Mouse (Mus musculus) right cerebral cortex, postnatal 10 days (tissue): ENCODE results near the gene Mab21l1.

Experiments
- DNase-seq, 2 experiments: peaks; one replicate each; pipeline ENCODE4 v3.0.0; 2021; ENCODE audit warnings: low spot score in 2 of 2

Mab21l1 gene

DNA sequence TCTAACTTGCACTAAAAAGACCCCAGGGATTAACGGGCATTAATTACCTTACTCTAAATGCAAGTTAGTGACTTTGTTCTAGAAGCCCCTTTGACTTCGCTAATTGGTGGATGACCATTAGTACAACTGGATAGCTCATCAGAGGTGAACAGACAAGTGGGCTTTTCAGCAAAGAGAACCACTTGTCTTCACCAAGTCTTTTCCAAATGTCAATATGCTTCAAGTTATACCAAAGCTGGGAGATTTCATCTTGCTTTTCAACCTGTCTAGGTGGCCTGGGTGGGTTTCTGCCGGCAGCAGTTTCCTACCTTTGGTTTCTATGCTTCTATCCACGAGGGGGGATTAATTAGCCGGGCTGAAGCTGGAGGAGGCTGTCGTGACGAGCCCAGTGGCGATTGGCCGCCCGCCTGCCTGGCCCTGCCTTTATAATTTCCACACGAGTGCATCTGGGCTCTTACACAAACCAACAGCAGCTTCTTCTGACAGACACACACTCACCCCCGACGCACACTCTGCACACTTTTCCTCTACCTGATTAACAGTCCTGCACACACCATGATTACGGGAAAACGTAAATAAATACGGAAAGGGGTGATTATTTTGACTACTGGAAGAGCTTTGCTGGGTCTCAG, at the start of gene Mab21l1:
Gene Mab21l1 (plus strand): TSS at position 455 of the 632 bp plus-strand sequence.
- peak; percentile 53 to 56 for DNase-seq

DNA sequence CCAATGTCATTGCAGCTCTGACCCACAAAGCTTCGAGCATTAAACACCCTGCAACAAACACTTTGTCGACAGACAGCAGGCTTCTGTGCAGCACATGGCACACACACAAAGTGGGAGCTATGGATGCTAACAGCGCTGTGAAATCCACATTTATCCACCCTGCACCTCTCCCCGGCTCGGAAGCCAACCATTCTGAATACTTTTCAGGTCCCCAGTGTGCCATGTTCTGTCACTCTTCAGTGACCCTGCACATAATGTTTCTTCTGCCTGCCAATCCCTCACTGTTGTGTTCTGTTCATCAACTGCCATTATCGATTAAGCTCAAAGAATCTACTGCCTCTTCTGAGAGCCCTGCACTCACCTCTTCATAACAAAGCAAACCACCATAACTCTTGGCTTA, 48.6 kb upstream of the Mab21l1 start:
- DNase-seq: no peak

DNA sequence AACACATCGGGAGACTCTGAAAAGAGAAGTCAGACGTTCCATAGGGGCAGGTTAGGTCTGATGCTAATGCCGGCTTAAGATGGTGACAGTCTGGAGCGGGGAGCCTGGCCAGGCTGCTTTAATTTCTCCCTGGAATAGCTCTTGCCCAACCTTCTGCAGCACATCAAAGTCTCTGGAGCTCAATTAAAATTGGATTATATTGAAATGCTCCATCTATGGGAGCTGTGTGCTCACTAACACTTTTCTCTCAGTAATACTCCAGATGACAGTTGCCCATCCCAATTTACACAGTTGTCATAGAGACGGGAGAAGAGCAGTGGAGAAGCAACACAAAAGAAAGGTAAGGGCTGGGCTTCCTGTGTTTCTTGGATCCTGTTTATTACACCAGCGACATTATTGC, 40.9 kb upstream of the Mab21l1 start:
- DNase-seq: no peak

DNA sequence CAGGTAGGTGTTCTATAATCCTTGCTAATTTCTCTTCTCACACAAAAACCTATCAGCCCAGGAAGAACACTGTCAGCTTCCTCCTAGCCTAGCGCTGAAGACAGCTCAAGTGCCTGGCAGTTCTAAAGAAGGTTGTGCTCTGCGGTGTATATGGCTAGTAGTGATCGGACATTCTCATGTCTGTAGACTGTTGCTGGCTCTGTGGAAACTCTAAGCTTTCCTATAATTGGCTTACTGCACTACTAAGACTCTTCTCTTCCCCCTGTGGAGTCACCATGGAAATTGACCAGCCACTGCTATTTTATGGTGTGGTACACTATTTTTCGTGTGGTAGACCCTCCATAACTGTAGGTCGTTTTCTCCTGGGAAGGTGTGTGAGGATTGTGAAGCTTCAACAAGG, 40.1 kb upstream of the Mab21l1 start:
- no peak for DNase-seq

DNA sequence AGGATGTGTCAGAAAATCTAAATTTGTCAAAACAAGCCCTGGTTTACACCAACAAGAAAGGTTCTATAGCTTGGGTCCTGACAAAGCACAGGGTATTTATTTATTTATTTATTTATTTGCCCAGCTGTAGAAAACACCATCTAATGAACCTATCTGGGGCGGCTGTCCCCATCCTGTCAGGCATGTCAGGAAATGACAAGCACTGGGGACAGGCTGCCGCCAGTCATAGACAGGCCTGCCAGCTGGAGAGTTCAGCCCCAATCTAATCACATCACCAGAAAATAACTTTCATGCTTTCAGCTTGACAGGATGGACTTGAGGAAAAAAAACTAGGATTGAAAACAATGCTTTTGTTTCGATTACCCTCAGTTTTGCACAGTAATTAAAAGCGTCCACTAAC, 39.7 kb upstream of the Mab21l1 start:
- no peak for DNase-seq

DNA sequence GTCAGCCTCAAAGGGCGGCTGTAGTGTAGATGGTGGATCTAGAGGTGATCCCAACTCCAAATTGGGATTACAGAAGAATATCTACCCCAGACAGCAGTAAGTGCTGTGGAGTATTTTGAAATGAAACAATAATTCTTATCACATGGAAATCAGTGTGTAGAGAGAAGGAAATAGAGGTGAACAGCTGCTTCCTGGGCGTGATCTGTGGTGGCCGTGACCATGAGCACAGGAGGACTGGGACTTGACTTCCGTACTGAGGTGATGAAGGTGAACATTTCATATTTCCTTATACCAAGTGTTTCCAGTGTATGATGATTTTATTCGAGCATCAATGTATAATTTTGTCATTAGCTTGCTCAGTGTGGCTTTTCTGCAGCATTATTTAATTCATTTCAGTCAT, 38.4 kb upstream of the Mab21l1 start:
- DNase-seq: no peak

DNA sequence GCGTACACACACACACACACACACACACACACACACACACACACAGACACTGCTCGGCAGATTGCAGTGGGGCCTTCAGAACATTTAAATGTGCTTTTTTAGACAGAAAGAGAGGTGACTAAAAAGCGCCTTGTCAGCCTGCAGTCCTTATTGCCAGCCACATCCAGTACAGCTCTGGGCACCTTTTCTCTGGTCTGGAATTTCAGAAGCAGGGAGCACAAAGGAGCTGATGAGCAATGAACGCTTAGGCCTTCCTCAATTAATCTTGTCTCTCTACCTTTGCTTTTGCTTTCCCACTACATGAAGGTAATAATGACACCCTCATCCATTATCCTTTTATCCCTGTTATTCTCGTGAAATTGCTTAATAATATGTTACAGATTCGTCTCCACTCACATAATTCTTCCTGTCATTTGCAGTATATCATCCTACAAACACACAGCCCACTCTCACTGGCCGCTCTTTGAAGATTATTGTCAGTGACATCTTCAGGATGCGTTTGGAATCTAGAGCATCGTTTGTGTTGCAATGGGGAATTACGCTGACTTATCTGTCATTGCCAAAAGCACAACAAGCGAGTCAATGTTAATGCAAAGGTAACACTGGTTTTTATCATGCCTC, 31.8 kb upstream of the Mab21l1 start:
- DNase-seq: no peak

DNA sequence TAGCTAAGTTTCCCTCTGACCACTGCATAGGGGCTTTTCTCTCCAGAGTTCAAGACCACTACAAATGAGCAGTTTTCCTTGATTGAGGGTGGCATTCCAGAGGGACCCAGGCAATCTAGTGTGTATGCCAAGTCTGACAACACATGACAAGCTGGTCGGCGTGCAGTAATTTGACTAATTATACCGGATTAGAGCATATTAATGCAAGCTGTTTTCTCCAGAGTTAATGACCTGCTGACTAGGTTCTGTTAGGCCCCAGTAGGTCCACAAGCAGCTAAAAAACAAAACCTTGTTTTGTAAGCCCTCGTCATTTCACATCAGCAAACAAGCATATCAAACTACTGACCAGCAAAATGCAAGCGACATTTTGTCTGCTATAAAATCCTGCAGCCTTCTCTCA, 30.9 kb upstream of the Mab21l1 start:
- DNase-seq: no peak

DNA sequence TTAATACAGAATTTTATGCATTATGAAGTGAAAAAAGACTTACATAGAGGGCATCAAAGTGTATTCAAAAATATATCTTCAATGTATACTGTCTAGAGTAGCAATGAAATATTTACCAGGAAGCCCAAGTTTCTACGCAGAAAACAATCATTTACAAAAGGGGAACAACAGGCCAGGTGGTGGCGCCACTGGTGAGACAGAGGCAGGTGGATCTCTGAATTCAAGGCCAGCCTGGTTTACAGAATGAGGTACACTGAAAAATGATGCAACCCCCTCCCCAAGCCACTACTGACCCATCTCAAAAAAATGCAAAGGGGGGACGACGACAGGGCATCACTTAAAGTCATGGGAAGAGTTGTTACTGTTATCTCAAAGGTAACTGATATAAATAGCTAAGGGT, 29.8 kb upstream of the Mab21l1 start:
- peak in 1 of 2 experiments; percentile 21 for DNase-seq

DNA sequence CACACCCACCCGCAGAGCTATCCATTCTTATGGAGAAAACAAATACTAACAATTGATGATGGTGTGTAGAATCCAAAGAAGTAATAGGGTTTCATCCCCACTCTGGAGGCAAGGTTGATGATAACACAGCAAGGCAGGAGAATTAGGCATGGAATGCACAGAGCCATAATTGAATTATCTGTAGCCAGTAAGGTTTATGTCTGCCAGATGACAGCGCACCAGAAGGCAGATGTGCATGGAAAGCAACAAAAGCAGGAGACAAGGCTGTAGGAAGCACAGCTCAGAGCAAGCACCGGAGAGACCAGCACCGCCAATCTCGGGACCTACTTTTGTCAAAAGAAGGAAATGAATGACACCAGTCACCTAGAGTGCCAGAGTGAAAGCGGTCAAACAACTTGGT, 28.4 kb upstream of the Mab21l1 start:
- DNase-seq: no peak

DNA sequence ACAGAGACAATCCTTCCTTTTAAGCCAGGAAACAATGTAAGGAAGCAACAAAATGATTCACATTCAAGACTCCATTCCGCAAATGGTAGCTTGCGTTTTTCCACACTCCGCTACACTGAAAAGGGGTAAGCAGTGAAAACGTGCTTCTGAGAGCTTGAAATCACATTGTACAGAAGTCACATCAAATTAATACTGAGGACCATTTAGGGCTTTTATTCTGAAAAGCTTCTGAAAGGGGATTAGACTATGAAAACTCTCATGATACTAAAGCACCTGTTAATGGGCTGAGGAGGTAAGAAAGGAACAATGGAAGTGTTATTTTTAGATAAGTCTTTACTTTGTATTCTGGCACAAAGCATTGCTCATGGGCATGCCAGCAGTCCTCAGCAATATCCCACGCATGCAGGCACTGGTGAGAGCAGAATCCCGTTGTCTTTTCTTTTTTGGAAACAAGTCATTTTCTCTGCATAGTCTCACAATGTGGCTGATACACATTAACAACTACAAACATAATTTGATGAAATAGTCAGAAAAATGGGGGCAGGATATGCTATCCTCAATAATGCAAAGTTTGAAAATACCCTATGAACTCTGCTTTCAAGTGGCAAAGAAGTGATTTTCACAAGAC, 27.2 kb upstream of the Mab21l1 start:
- DNase-seq: no peak

DNA sequence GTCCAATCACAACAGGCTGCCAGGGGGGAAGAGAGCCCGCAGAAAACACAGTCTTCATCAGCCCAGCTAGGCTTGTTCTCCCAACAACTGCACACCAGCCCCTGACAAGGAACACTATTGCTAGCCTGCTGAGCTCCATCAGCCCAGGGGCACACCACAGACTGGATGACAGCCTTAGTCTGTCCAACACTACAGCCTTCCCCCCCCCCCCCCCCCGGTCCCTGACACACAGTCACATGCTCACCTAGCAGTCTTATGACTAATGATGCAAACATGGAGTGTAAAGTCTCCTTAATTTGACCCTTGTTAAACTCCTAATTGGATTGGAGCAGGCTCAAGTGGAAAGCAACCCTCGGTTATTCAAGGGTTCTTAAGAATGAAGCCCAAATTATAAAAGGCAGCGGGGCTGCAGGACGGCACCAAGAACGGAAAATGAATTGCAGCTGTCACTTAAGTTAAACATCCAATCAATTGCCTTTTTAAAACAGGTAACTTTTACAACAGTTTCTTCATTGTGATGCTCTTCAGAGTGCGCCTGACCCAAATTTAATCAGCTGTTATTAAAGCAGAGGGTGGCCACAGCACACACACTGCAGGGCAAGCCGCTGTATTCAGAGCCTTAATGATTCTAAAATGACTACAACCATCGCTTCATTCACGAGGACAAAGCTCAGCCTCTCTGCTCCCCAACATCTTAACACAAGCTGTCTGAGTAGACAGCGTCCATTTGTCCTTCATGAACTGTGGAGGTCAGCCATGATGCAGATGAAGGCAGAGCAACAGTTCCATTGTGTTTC, 26.3 kb upstream of the Mab21l1 start:
- no peak for DNase-seq

DNA sequence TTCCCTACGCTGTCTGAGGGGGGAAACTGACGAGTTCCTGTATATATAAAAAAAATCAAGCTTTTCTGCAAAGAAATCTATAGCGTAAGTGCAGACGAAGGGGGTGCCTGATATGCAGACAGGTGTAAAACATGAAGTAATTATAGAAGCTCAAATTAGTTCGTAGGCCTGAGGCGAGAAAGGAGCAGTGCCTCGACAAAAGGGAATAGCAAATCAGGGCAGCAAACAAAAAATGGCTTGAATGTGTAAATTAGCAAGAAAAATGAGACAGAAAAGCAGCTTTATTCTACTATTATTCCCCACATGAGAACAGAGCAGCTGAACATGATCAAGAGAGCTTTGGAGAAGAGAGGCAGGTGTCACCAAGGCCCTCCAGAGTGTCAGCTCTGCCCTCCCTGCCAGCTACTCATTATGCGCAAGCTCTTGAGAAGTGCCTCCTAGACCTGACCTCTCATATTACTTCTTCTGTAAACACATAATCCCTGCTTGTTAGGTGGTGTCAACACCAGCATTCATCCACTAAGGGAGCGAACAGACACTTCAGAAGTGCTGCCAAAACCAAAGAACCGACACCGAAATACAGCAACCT, 25.6 kb upstream of the Mab21l1 start:
- DNase-seq: no peak

DNA sequence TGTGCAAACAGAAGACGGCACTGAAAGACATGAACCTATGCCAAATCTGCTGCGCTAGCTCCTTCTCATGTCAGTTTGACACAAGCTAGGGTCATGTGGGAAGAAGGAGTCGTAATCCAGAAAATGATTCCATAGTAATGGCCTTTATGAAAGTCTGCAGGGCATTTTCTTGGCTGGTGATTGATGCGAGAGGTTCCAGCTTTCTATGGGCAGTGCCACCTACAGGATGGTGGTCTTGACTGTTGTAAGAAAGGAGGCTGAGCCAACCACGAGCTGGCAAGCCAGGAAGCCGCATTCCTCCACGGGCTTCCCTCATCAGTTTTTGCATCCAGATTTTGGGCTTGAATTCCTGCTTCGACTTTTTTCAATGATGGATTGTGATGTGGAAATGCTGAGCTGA, 24.0 kb upstream of the Mab21l1 start:
- no peak for DNase-seq

DNA sequence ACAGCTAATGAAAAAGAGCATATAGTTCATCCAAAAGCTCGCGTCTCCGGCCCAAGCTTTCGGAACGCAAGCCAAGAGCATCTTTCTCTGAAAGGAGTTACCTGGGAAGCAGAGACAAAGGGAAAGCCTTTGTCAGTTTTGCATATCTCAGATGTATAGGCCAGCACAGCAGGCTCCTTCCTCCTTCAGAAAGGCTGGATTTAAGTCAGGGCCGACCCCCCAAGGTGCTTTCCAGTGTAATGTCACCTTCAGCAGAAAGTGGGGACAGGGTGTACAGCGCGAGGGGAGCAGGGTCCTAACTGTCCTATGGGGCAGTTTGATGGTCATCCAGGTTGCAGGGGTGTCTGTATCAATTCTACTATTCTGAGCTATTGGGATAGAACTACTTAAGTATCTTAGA, 18.7 kb upstream of the Mab21l1 start:
- DNase-seq: peak in 1 of 2 experiments; percentile 11

DNA sequence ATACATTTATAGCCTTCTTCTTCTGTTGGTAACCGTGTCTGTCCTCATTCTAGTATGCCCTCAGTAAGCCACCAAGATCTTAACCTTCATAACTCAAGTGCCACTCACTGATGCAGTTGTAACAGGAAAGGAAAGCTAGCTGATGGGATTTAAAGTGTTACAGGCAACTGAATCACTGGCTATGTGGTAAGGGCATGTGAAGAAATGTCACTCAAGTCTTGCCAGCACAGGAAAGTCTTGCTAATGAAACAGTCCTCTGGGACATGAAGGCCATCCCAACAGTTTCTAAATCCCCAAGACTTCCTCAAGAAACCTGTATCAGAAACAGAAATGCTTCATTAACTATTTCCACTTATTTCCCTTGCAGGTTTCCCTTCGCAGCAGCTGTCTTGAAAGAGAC, 13.7 kb upstream of the Mab21l1 start:
- DNase-seq: no peak

DNA sequence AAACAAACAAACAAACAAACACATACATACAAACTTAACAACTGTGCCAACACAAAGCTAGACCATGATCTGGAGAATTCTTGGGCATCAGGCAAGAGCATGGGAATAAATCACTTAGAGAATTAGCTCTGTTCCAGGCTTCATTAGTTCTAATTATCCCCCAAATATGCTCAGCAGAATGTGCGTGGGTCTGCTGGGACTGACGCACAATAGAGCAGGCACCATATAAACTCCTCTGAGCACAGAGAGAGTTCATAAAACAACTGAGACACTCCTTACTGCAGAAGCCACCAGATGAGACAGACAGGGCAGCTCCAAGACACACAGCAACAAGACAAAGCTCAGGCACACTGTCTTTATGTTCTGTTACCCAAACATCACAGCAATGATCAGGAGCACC, 13.0 kb upstream of the Mab21l1 start:
- no peak for DNase-seq

DNA sequence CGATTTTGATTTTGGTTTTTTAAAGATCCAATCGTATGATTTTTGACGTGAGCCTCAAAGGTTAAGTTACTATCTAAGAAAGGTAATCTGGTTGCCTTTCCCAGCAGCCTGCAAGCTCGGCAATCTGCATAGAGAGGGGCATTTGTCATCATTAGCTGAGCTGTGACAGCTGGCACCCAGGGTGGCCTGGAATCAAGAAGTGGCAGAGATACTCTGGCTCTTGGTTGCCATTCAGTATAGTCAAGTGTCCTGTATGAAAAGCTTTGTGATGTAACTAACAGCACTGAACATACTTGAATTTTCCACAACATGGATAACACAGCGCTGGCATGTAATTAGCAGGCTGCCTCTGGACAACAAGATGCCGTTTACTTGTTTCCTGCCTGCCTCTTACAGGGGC, 8.1 kb upstream of the Mab21l1 start:
- DNase-seq: no peak

DNA sequence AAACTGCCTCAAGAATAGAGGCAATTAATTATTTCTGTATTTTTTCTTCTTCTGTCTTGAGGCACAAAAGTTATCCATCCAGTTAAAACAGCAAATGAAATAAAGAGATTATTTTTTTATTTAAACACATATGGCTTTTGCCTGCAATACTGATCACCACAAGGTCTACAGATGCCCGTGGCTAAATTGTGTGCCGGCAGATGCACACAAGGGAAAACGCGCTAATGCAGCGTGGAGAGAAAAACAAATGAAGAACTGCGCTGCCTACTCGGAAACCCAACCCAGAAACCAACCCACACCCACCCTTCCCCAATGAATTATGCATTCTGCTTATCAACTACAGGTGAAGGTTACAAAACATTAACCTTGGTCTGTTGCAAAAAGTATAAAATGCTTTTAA, 7.1 kb upstream of the Mab21l1 start:
- no peak for DNase-seq

DNA sequence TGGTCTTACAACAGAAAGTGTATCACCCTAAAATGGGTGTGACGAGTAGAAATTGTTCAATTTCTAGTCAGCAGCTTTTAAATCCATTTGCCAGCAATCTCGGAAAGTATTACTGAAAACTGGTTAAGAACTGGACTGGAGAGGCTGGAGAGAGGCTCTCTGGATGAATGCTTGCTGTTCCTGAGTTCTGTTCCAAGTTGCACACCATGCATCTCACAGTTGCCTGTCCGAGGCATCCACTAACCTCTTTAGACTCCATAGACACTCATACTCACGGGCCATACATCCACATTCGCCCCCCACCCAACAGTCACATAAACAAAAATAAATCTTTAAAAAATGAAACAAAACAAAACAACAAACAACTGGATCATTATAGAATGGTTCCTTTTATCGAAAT, 6.6 kb upstream of the Mab21l1 start:
- DNase-seq: no peak

DNA sequence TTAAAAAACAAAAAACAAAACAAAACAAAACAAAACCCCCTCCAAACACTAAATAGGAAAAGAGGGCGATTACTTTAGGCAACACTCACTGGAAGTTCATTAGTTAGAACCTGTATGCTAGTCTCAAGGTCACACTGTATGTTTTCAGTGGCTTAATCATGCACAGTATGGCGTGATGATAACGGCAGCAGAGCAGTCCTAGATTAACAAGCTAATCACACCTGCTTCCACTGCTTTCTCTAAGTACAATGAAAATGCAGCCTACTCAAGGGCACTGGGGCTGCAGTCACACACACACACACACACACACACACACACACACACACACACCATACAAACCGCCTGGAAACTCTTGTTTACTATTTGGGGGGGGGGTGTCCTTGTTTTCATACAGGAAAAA, 4.8 kb upstream of the Mab21l1 start:
- DNase-seq: no peak
